Mouse (Mus musculus): ENCODE measurements around the gene Hsd17b11. TPM values are rescaled to one million over a fixed set of nuclear protein-coding genes. Genes with fewer than 3 reads are reported as not detected.

The Hsd17b11 gene
- polyA plus RNA-seq, 1 experiment from 2014 or later = 2.5 TPM

DNA sequence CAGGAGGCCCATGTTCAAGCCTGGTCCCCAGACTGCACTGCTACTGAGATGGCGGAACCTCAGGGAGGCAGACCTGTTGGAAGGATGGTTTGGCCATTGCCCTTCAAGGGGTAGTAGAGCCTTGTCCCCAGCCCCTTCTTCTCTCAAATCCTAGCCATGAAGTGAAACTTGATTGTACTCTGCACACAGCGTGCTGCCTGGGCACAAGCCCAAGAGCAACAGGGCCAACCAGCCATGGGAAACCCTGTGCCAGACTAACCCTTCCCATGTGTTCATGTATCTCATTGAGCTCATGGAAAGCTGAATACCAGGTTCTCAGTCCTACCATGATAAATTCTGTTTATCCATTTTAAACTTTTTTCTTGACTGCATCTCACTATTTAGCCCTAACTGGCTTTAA lies 21.2 kb upstream of the Hsd17b11 start:
- no peak overlapping the region for H3K9ac ChIP-seq (ENCODE audit: low read depth, low read length)
- DNase-seq (ENCODE audit: low spot score) (no peak), ATAC-seq (replicated peaks; ENCODE audit: low FRiP score) (no peak)
- H3K9me3 ChIP-seq (ENCODE audit: control insufficient read depth, low read length) = no peaks in the 10 kb centered on the region
- no peaks in the 10 kb centered on the region for H3K36me3 ChIP-seq (ENCODE audit: control insufficient read depth, insufficient read depth, low read length)
- no peaks in the 10 kb centered on the region for H3K27me3 ChIP-seq (replicated peaks; ENCODE audit: control insufficient read depth, insufficient read depth, low read length)
- peaks cover 18% of the 10 kb centered on the region for H3K4me1 ChIP-seq (replicated peaks; ENCODE audit: control insufficient read depth, insufficient read depth, low read length)
- WGBS = 98% methylated on average over 2 of the region's 2 CpGs
- H3K4me2 ChIP-seq = no peak overlapping the region
- no peak overlapping the region for H3K4me3 ChIP-seq (ENCODE audit: low read depth, low read length)
- no peak overlapping the region for H3K27ac ChIP-seq (ENCODE audit: low read depth, low read length)

- Histone ChIP-seq H3K9me3 (ENCODE audit: control insufficient read depth, low read length) (no peaks in the 10 kb centered on the region), H3K27me3 (replicated peaks; ENCODE audit: control insufficient read depth, insufficient read depth, low read length) (no peaks in the 10 kb centered on the region), H3K4me2 (no peak overlapping the region), H3K27ac (ENCODE audit: low read depth, low read length) (no peak overlapping the region), H3K4me3 (ENCODE audit: low read depth, low read length) (no peak overlapping the region), H3K36me3 (ENCODE audit: control insufficient read depth, insufficient read depth, low read length) (no peaks in the 10 kb centered on the region), H3K9ac (ENCODE audit: low read depth, low read length) (no peak overlapping the region), H3K4me1 (replicated peaks; ENCODE audit: control insufficient read depth, insufficient read depth, low read length) (peaks cover 11% of the 10 kb centered on the region)
- ATAC-seq (replicated peaks; ENCODE audit: low FRiP score) = no peak
- no peak for DNase-seq (ENCODE audit: low spot score)
- WGBS = 61% methylated on average over 6 of the region's 6 CpGs
Measured at GRCm38 (mm10) chr5:104039154-104039932, 17.6 kb upstream of the Hsd17b11 start.

DNA sequence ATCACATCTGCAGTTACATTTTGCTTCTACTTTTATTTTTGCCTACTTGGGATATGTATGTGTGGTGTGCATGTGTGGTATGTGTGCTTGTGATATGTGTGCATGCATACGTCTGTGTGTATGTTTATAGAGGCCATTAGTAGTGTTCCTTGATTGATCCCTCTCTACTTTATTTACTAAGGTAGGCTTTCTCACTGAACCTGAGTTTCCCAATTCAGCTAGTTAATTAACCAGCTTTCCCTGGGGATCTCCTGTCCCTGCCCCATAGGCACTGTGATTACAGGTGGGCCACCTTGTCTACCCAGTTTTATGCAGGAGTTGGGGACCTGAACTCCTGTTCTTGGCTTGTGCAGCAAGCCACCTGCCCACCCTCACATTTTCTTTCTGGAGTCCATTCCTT lies 15.0 kb upstream of the Hsd17b11 start:
- Histone ChIP-seq H3K4me1 (replicated peaks; ENCODE audit: control insufficient read depth, insufficient read depth, low read length) (0 out of 2 replicates have a peak, but pooled peaks cover 4% of the 10 kb centered on the region), H3K4me2 (no peak overlapping the region), H3K27me3 (replicated peaks; ENCODE audit: control insufficient read depth, insufficient read depth, low read length) (no peaks in the 10 kb centered on the region), H3K4me3 (ENCODE audit: low read depth, low read length) (no peak overlapping the region), H3K9ac (ENCODE audit: low read depth, low read length) (no peak overlapping the region), H3K36me3 (ENCODE audit: control insufficient read depth, insufficient read depth, low read length) (no peaks in the 10 kb centered on the region), H3K9me3 (ENCODE audit: control insufficient read depth, low read length) (no peaks in the 10 kb centered on the region), H3K27ac (ENCODE audit: low read depth, low read length) (no peak overlapping the region)
- 64% methylated on average over 1 of the region's 1 CpGs for WGBS
- peak; percentile 1 for DNase-seq (ENCODE audit: low spot score)
- ATAC-seq (replicated peaks; ENCODE audit: low FRiP score) = no peak

DNA sequence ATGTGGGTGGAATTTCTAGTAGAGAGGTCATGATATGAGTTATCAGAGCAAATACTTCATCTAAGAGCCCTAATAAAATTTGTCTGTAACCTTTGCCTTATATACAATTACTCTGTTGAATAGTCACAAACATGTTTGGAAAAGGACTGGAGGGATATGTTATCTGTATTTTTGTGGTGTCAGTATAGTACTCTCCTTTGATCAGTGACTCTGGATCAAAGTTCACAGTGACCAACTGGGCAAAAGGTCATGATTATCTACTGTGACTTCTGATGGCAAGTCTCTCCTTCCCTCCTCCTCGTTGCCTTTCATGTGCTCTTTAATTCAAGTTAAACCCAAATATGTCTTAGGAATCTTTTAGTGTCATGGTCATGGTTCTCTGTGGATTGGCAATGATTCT lies 14.1 kb upstream of the Hsd17b11 start:
- Histone ChIP-seq H3K4me2 (no peak overlapping the region), H3K27me3 (replicated peaks; ENCODE audit: control insufficient read depth, insufficient read depth, low read length) (no peaks in the 10 kb centered on the region), H3K9me3 (ENCODE audit: control insufficient read depth, low read length) (no peaks in the 10 kb centered on the region), H3K27ac (ENCODE audit: low read depth, low read length) (no peak overlapping the region), H3K4me1 (replicated peaks; ENCODE audit: control insufficient read depth, insufficient read depth, low read length) (0 out of 2 replicates have a peak, but pooled peaks cover 4% of the 10 kb centered on the region), H3K9ac (ENCODE audit: low read depth, low read length) (no peak overlapping the region), H3K36me3 (ENCODE audit: control insufficient read depth, insufficient read depth, low read length) (no peaks in the 10 kb centered on the region), H3K4me3 (ENCODE audit: low read depth, low read length) (no peak overlapping the region)
- DNase-seq (ENCODE audit: low spot score) (no peak), ATAC-seq (replicated peaks; ENCODE audit: low FRiP score) (no peak)
- 50% methylated on average over 1 of the region's 1 CpGs for WGBS

DNA sequence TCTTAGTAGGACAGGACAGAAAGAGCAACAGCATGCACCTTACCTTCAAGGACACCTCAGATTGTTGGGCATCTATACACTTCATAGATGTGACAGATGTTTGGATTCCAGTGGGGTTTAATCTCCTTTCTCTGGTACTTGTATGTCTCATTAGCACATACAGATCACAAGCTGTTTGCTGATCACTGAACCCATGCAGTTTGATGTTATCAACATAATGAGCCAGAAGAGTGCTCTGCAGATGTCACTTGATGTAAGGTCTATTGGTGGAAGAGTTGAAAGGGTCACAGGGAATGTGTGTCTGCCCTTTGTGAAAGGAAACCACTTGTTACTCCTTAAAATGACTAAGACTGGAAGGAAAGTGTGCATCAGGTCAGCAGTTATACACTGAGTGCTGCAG lies 13.3 kb upstream of the Hsd17b11 start:
- Histone ChIP-seq H3K36me3 (ENCODE audit: control insufficient read depth, insufficient read depth, low read length) (no peaks in the 10 kb centered on the region), H3K27ac (ENCODE audit: low read depth, low read length) (no peak overlapping the region), H3K4me3 (ENCODE audit: low read depth, low read length) (no peak overlapping the region), H3K4me1 (replicated peaks; ENCODE audit: control insufficient read depth, insufficient read depth, low read length) (0 out of 2 replicates have a peak, but pooled peaks cover 4% of the 10 kb centered on the region), H3K27me3 (replicated peaks; ENCODE audit: control insufficient read depth, insufficient read depth, low read length) (no peaks in the 10 kb centered on the region), H3K4me2 (no peak overlapping the region), H3K9me3 (ENCODE audit: control insufficient read depth, low read length) (no peaks in the 10 kb centered on the region), H3K9ac (ENCODE audit: low read depth, low read length) (no peak overlapping the region)
- ATAC-seq (replicated peaks; ENCODE audit: low FRiP score) (no peak), DNase-seq (ENCODE audit: low spot score) (peak; percentile 15)

DNA sequence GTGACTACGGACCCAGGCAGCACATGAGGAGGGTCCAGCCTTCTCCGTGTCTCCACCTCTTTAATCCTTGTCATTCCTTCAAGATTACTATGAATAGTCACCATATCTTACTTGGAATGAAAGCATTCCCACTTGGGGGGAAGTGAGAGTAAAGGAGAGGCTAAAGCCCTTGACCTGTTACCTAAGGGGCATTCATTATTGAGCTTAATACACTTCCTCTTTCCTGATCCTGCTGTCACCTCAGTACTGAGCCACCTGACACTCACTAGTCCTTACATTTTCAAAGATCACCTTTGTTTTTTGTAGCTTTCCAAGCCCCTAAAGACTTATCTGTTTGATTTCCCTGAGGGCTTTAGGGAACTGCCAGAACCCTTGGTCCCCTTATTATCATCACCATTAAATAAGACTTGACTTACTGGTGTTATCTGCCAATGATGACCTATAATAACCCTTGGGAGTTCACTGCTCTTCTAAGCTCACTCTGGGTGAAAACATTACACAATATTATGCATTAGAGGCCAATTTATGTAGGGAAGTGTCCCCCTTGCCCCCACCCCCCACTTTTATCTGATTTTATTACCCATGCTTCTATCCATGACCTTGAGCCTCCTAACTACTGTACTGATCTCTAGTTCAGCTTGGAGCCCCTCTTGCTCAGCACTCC lies 10.8 kb upstream of the Hsd17b11 start:
- Histone ChIP-seq H3K4me2 (no peak overlapping the region), H3K9ac (ENCODE audit: low read depth, low read length) (no peak overlapping the region), H3K4me1 (replicated peaks; ENCODE audit: control insufficient read depth, insufficient read depth, low read length) (0 out of 2 replicates have a peak, but pooled peaks cover 4% of the 10 kb centered on the region), H3K36me3 (ENCODE audit: control insufficient read depth, insufficient read depth, low read length) (no peaks in the 10 kb centered on the region), H3K4me3 (ENCODE audit: low read depth, low read length) (no peak overlapping the region), H3K9me3 (ENCODE audit: control insufficient read depth, low read length) (no peaks in the 10 kb centered on the region), H3K27me3 (replicated peaks; ENCODE audit: control insufficient read depth, insufficient read depth, low read length) (no peaks in the 10 kb centered on the region), H3K27ac (ENCODE audit: low read depth, low read length) (no peak overlapping the region)
- DNase-seq (ENCODE audit: low spot score) (no peak), ATAC-seq (replicated peaks; ENCODE audit: low FRiP score) (no peak)
- WGBS = 87% methylated on average over 2 of the region's 2 CpGs

- Histone ChIP-seq H3K27ac (ENCODE audit: low read depth, low read length) (no peak overlapping the region), H3K9me3 (ENCODE audit: control insufficient read depth, low read length) (no peaks in the 10 kb centered on the region), H3K36me3 (ENCODE audit: control insufficient read depth, insufficient read depth, low read length) (no peaks in the 10 kb centered on the region), H3K4me1 (replicated peaks; ENCODE audit: control insufficient read depth, insufficient read depth, low read length) (peaks cover 5% of the 10 kb centered on the region), H3K4me2 (peak overlapping the region; percentile 58), H3K9ac (ENCODE audit: low read depth, low read length) (0 out of 2 replicates have a peak overlapping the region, but pooled peaks have one; percentile 25), H3K4me3 (ENCODE audit: low read depth, low read length) (peak overlapping the region; percentile 19; the same call in 1 of the 2 replicates), H3K27me3 (replicated peaks; ENCODE audit: control insufficient read depth, insufficient read depth, low read length) (no peaks in the 10 kb centered on the region; the same call in 1 of the 2 replicates)
- no peak for ATAC-seq (replicated peaks; ENCODE audit: low FRiP score)
- DNase-seq (ENCODE audit: low spot score) = no peak
- WGBS = 24% methylated on average over 17 of the region's 17 CpGs
Measured at GRCm38 (mm10) chr5:104025245-104025854, 3.6 kb upstream of the Hsd17b11 start.

- 65% methylated on average over 11 of the region's 11 CpGs for WGBS
- H3K27ac ChIP-seq (ENCODE audit: low read depth, low read length) = no peak overlapping the region
- peak overlapping the region; percentile 58 for H3K4me2 ChIP-seq
- peaks cover 9% of the 10 kb centered on the region for H3K4me1 ChIP-seq (replicated peaks; ENCODE audit: control insufficient read depth, insufficient read depth, low read length)
- H3K9ac ChIP-seq (ENCODE audit: low read depth, low read length) = no peak overlapping the region
- no peaks in the 10 kb centered on the region for H3K36me3 ChIP-seq (ENCODE audit: control insufficient read depth, insufficient read depth, low read length)
- H3K9me3 ChIP-seq (ENCODE audit: control insufficient read depth, low read length) = no peaks in the 10 kb centered on the region
- DNase-seq (ENCODE audit: low spot score) (no peak), ATAC-seq (replicated peaks; ENCODE audit: low FRiP score) (no peak)
- H3K27me3 ChIP-seq (replicated peaks; ENCODE audit: control insufficient read depth, insufficient read depth, low read length) = no peaks in the 10 kb centered on the region; the same call in 1 of the 2 replicates
- no peak overlapping the region for H3K4me3 ChIP-seq (ENCODE audit: low read depth, low read length)
Measured at GRCm38 (mm10) chr5:104024762-104025161, 3.0 kb upstream of the Hsd17b11 start.
